Mouse (Mus musculus) hindbrain, embryonic 12.5 days (tissue): Measurements from ENCODE around the gene Clcn7. TPM values are rescaled to one million over a fixed set of nuclear protein-coding genes. Genes with fewer than 3 reads are reported as not detected.

Source experiments
- ATAC-seq: fragments of 200-750 bp; cut with Nextera tagmentation; 2 replicates; pipeline ENCODE4 v1.8.0; 2017; ENCODE audit warnings: moderate TSS enrichment; ENCODE audit not compliant: low FRiP score
- H3K27ac ChIP-seq: fragments of 300-500 bp; sonication (generic); 2 replicates; pipeline ENCODE4 v1.5.1; 2016; ENCODE audit warnings: mild to moderate bottlenecking
- H3K27me3 ChIP-seq: fragments of 300-500 bp; sonication (generic); 2 replicates; pipeline ENCODE4 v1.6.1; 2016; ENCODE audit warnings: mild to moderate bottlenecking
- H3K36me3 ChIP-seq: fragments of 300-500 bp; sonication (generic); 2 replicates; pipeline ENCODE4 v1.6.1; 2016; ENCODE audit warnings: mild to moderate bottlenecking
- H3K4me1 ChIP-seq: fragments of 300-500 bp; sonication (generic); 2 replicates; pipeline ENCODE4 v1.6.1; 2016
- H3K4me2 ChIP-seq: fragments of 300-500 bp; sonication (generic); replicated peaks from 2 replicates; pipeline ENCODE4 v1.6.1; 2016; ENCODE audit warnings: mild to moderate bottlenecking
- H3K4me3 ChIP-seq: fragments of 300-500 bp; sonication (generic); 2 replicates; pipeline ENCODE4 v1.5.1; 2016; ENCODE audit warnings: mild to moderate bottlenecking
- H3K9ac ChIP-seq: fragments of 300-500 bp; sonication (generic); 2 replicates; pipeline ENCODE4 v1.6.1; 2016; ENCODE audit warnings: mild to moderate bottlenecking, moderate library complexity
- H3K9me3 ChIP-seq: fragments of 300-500 bp; sonication (generic); replicated peaks from 2 replicates; pipeline ENCODE4 v1.6.1; 2016; ENCODE audit warnings: mild to moderate bottlenecking
- WGBS: fragments of 180-500 bp; shearing (Covaris S2); methylation state at CpG from one replicate; pipeline ENCODE4 v1.1.7; 2016; 5-methylcytosine and 5-hydroxymethylcytosine counted together
- polyA plus RNA-seq: library from polyadenylated mRNA; unstranded; fragments of >200 nt; fragmentation: Nextera tagmentation; extraction: Ambion mirVana; gene quantifications from 2 replicates; pipeline ENCODE4 v1.2.1, GENCODE M21; 2016

The Clcn7 gene
- polyA plus RNA-seq, 1 experiment from 2014 or later, result 26.9 TPM

- 93% methylated on average over 6 of the region's 6 CpGs for WGBS
- Histone ChIP-seq H3K9ac (no peak overlapping the region), H3K27ac (no peak overlapping the region), H3K4me3 (no peak overlapping the region), H3K27me3 (no peaks in the 10 kb centered on the region), H3K4me2 (no peak overlapping the region), H3K36me3 (peaks cover 2% of the 10 kb centered on the region; the same call in 1 of the 2 replicates), H3K9me3 (no peaks in the 10 kb centered on the region), H3K4me1 (peaks cover 17% of the 10 kb centered on the region)
- ATAC-seq, result no peak
Observed at GRCm38 (mm10) chr17:25135622-25136021, 2.4 kb downstream of the Clcn7 start.

- Histone ChIP-seq H3K4me1 (peaks cover 17% of the 10 kb centered on the region), H3K4me3 (no peak overlapping the region), H3K27ac (no peak overlapping the region), H3K36me3 (peaks cover 11% of the 10 kb centered on the region), H3K4me2 (no peak overlapping the region), H3K9ac (no peak overlapping the region), H3K9me3 (no peaks in the 10 kb centered on the region), H3K27me3 (no peaks in the 10 kb centered on the region)
- no peak for ATAC-seq
- WGBS, result 100% methylated on average over 1 of the region's 1 CpGs
Observed at GRCm38 (mm10) chr17:25138803-25139202, 5.6 kb downstream of the Clcn7 start.

DNA sequence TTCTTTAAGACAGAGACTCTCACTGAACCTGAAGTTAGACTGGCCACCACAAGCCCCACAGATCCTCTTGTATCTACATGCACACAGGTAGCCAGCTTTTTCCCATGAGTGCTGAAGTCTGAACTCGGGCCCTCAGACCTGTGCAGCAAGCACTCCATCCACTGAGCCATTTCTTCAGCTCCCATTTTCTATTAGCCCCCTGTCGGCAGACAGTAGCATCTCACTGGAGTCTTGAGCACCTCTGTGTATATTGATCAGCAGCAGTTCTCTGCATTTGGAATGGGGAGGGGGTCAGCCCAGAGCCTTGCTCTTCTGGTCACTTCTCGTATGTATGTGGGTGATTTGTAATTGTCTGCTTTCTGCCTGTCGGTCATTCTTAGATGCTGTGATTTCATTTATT is 6.8 kb downstream of the Clcn7 start:
- Histone ChIP-seq H3K4me1 (peaks cover 7% of the 10 kb centered on the region; the same call in 1 of the 2 replicates), H3K27me3 (no peaks in the 10 kb centered on the region), H3K4me3 (no peak overlapping the region), H3K9ac (no peak overlapping the region), H3K36me3 (peaks cover 21% of the 10 kb centered on the region), H3K27ac (no peak overlapping the region), H3K4me2 (no peak overlapping the region), H3K9me3 (no peaks in the 10 kb centered on the region)
- ATAC-seq, result no peak
- WGBS, result 77% methylated on average over 4 of the region's 4 CpGs

DNA sequence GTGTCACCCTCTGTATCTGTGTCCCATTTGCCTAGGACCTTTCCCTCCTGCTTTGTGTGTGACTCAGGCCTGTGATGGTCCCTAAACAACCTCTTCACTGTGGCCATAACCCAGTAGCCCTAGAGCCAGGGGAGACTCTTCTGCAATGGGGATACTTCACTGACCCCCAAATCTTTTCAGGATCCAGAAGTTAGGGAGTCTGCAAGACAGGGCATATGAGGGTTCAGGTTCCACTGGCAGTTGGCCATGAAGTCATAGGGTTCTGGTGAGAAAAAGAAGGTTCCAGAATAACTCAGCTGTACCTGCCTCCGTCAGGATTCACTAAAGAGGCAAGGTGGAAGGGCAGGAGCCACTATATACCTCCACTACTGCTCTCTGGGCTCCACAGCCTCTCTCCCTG is 29.0 kb downstream of the Clcn7 start, which contains the start of gene Ccdc154:
Gene Ccdc154, plus strand, starts transcription at position 301 of the 400 bp plus-strand sequence.
- no peaks in the 10 kb centered on the region for H3K4me1 ChIP-seq
- no peaks in the 10 kb centered on the region for H3K27me3 ChIP-seq
- no peak within 1 kb of the TSS for H3K9ac ChIP-seq
- no peak within 1 kb of the TSS for H3K4me3 ChIP-seq
- no peak within 1 kb of the TSS for H3K27ac ChIP-seq
- no peak for ATAC-seq
- 90% methylated on average over 1 of the region's 1 CpGs for WGBS
- no peak within 1 kb of the TSS for H3K4me2 ChIP-seq
- no peaks in the 10 kb centered on the region for H3K9me3 ChIP-seq
- H3K36me3 ChIP-seq, result peaks cover 36% of the 10 kb centered on the region

- no peak for ATAC-seq
- Histone ChIP-seq H3K36me3 (peaks cover 26% of the 10 kb centered on the region), H3K9ac (no peak overlapping the region), H3K27ac (no peak overlapping the region), H3K4me3 (no peak overlapping the region), H3K4me1 (no peaks in the 10 kb centered on the region), H3K9me3 (no peaks in the 10 kb centered on the region), H3K4me2 (no peak overlapping the region), H3K27me3 (no peaks in the 10 kb centered on the region)
- 76% methylated on average over 7 of the region's 7 CpGs for WGBS
Observed at GRCm38 (mm10) chr17:25163387-25163786, 30.2 kb downstream of the Clcn7 start.

DNA sequence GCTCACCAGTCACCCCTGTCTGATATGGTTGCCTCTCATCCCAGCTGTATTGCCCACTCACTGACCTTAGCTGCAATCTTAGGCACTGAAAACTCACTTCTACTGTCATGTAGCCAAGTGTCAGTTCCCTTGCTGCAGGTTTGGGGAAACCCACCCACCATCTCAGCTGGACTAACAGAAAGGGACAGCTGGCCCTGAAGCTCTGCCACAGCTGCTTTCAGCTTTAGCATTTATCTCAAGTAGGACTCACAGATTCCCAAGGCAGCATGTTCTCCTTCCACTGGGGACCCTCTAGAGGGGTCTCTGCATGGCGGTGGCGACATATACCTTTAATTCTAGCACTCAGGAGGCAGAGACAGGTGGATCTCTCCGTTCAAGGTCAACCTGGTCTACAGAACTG is 31.6 kb downstream of the Clcn7 start:
- Histone ChIP-seq H3K27me3 (no peaks in the 10 kb centered on the region), H3K9me3 (no peaks in the 10 kb centered on the region), H3K4me3 (no peak overlapping the region), H3K36me3 (peaks cover 19% of the 10 kb centered on the region), H3K9ac (no peak overlapping the region), H3K4me2 (no peak overlapping the region), H3K27ac (no peak overlapping the region), H3K4me1 (no peaks in the 10 kb centered on the region)
- WGBS, result 84% methylated on average over 3 of the region's 3 CpGs
- no peak for ATAC-seq

DNA sequence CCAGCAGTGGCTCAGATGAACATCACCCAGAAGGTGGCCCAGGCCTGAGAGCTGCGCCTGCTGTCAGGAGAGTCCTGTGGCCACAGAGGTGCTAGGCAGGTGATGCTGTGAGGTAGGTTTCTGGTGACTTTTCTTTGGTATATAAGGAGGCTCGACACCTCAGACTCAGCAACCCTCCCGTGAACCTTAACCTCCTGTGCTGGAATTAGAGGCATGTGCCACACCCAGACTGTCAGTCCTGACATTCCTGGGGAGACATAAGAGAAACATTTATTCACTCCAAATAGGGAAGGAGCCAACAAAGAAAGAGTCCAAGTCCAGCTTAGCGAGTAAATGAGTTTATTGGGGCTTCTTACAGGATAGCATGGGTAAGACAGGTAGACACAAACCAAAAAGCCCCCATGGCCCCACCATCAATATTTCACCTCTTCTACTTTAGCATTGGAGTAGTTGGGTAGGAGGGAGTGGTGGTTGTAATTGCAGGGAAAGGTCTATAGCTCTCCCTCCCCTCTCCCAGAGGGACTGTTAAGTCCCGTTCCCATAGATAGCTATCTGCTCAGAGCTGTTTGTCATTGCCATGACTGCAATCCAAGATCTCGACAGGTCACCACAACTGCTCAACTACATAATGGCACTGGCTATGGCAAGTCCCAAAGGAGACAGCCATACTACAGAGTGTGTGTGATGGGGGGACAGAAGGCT is 32.9 kb downstream of the Clcn7 start:
- no peaks in the 10 kb centered on the region for H3K4me1 ChIP-seq
- H3K27ac ChIP-seq, result no peak overlapping the region
- H3K27me3 ChIP-seq, result no peaks in the 10 kb centered on the region
- no peak overlapping the region for H3K4me2 ChIP-seq
- no peak overlapping the region for H3K9ac ChIP-seq
- no peaks in the 10 kb centered on the region for H3K9me3 ChIP-seq
- no peak overlapping the region for H3K4me3 ChIP-seq
- no peak for ATAC-seq
- H3K36me3 ChIP-seq, result 0 out of 2 replicates have a peak, but pooled peaks cover 6% of the 10 kb centered on the region
- WGBS, result 67% methylated on average over 6 of the region's 6 CpGs

GRCm38 (mm10) chr17:25169706-25170105 is 36.5 kb downstream of the Clcn7 start:
- 90% methylated on average over 2 of the region's 2 CpGs for WGBS
- Histone ChIP-seq H3K36me3 (no peaks in the 10 kb centered on the region), H3K9me3 (no peaks in the 10 kb centered on the region), H3K4me3 (no peak overlapping the region), H3K9ac (no peak overlapping the region), H3K27me3 (no peaks in the 10 kb centered on the region), H3K27ac (no peak overlapping the region), H3K4me1 (no peaks in the 10 kb centered on the region), H3K4me2 (no peak overlapping the region)
- ATAC-seq, result no peak

- no peak for ATAC-seq
- H3K4me2 ChIP-seq, result no peak overlapping the region
- H3K9ac ChIP-seq, result no peak overlapping the region
- H3K27me3 ChIP-seq, result peaks cover 9% of the 10 kb centered on the region; the same call in 1 of the 2 replicates
- no peak overlapping the region for H3K27ac ChIP-seq
- no peaks in the 10 kb centered on the region for H3K4me1 ChIP-seq
- no peaks in the 10 kb centered on the region for H3K9me3 ChIP-seq
- no peak overlapping the region for H3K4me3 ChIP-seq
- H3K36me3 ChIP-seq, result no peaks in the 10 kb centered on the region
- 80% methylated on average over 3 of the region's 3 CpGs for WGBS
Observed at GRCm38 (mm10) chr17:25172558-25172957, 39.4 kb downstream of the Clcn7 start.

DNA sequence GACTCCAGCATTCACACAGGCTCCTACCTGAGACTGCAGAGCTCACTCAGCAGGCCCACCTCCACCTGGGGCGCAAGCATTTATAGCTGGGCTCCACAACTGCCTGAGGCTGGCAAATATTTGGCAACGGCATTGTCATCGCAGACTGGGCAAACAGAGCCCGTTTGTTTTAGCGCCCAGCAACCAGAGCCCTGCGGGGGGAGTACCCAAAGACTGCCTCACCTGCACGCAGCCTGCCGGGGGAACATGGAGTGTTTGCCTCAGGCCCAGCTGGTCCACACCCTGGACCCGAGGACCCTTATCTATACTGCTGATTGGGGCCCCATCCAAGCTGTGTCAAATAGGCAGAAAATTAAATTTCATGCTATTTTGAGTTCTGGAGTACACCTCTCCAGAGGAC is 42.2 kb downstream of the Clcn7 start, which contains the start of gene Gm38655:
Gene Gm38655, minus strand, starts transcription at position 61 of the 400 bp plus-strand sequence.
- Histone ChIP-seq H3K9ac (no peak within 1 kb of the TSS), H3K27ac (no peak within 1 kb of the TSS), H3K9me3 (no peaks in the 10 kb centered on the region), H3K36me3 (no peaks in the 10 kb centered on the region), H3K4me3 (no peak within 1 kb of the TSS), H3K4me2 (no peak within 1 kb of the TSS), H3K4me1 (no peaks in the 10 kb centered on the region), H3K27me3 (peaks cover 17% of the 10 kb centered on the region)
- no peak for ATAC-seq
- 65% methylated on average over 9 of the region's 9 CpGs for WGBS

DNA sequence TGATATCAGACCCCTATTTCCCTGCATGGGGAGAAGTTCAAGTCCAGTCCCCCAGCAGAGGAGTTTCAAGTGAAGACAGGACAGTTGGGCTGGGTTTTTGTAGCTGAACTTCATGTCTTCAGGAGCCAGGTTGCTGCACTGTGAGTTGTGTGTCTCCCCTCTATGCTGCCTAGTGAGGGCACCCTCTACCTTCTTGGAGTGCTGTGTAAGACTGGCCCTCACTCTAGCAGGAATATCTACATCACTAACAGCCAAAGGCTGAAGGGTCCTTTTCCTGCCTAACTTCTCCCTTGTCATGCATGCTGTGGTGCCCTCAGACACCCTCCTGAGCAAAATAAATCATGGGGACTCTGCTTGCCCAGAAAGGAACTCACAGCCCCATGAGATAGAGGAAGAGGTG is 50.0 kb downstream of the Clcn7 start:
- Histone ChIP-seq H3K4me1 (peaks cover 23% of the 10 kb centered on the region), H3K27ac (no peak overlapping the region), H3K36me3 (no peaks in the 10 kb centered on the region; the same call in 1 of the 2 replicates), H3K27me3 (peaks cover 13% of the 10 kb centered on the region), H3K9me3 (no peaks in the 10 kb centered on the region), H3K9ac (no peak overlapping the region), H3K4me2 (peak overlapping the region; percentile 99), H3K4me3 (0 out of 2 replicates have a peak overlapping the region, but pooled peaks have one; percentile 93)
- ATAC-seq, result no peak

- Histone ChIP-seq H3K36me3 (no peaks in the 10 kb centered on the region; the same call in 1 of the 2 replicates), H3K4me3 (peak within 1 kb of the TSS; percentile 93), H3K27me3 (peaks cover 11% of the 10 kb centered on the region), H3K27ac (peak within 1 kb of the TSS; percentile 92), H3K4me1 (peaks cover 26% of the 10 kb centered on the region), H3K9me3 (no peaks in the 10 kb centered on the region), H3K4me2 (peak within 1 kb of the TSS; percentile 99), H3K9ac (peak within 1 kb of the TSS; percentile 88)
- ATAC-seq, result peak; percentile 90
- WGBS, result under 1% methylated on average over 50 of the region's 50 CpGs
Observed at GRCm38 (mm10) chr17:25184129-25184691, 51.0 kb downstream of the Clcn7 start, which contains the start of gene BC003965. Gene BC003965 (plus strand): TSS chr17:25184554.
